Mouse (Mus musculus): ENCODE results near the gene Cdc42ep2. TPM values are rescaled to one million over a fixed set of nuclear protein-coding genes. Genes with fewer than 3 reads are reported as not detected.

The Cdc42ep2 gene
- polyA plus RNA-seq, 1 experiment from 2014 or later = 12.3 TPM

- ATAC-seq (ENCODE audit: low FRiP score, low TSS enrichment) = no peak
- Histone ChIP-seq H3K36me3 (ENCODE audit: control insufficient read depth, insufficient read depth, low read length) (no peaks in the 10 kb centered on the region), H3K4me3 (replicated peaks; ENCODE audit: low read depth, low read length) (no peak overlapping the region), H3K9me3 (ENCODE audit: control insufficient read depth, low read length) (no peaks in the 10 kb centered on the region), H3K27ac (replicated peaks; ENCODE audit: low read depth, low read length) (no peak overlapping the region), H3K4me1 (ENCODE audit: control insufficient read depth, insufficient read depth, low read length) (peaks cover 9% of the 10 kb centered on the region), H3K4me2 (ENCODE audit: low read length) (no peak overlapping the region), H3K27me3 (ENCODE audit: control insufficient read depth, insufficient read depth, low read length) (no peaks in the 10 kb centered on the region), H3K9ac (replicated peaks; ENCODE audit: low read length) (no peak overlapping the region)
- DNase-seq = no peak
- WGBS = 79% methylated on average over 7 of the region's 7 CpGs
Measured at GRCm38 (mm10) chr19:5878362-5878722, 46.3 kb downstream of the Cdc42ep2 start.

- 46% methylated on average over 15 of the region's 15 CpGs for WGBS
- peak; percentile 81 for DNase-seq
- Histone ChIP-seq H3K9ac (replicated peaks; ENCODE audit: low read length) (no peak within 1 kb of the TSS; the same call in 1 of the 2 replicates), H3K4me2 (ENCODE audit: low read length) (peak within 1 kb of the TSS; percentile 10; the same call in 1 of the 2 replicates), H3K36me3 (ENCODE audit: control insufficient read depth, insufficient read depth, low read length) (no peaks in the 10 kb centered on the region), H3K4me1 (ENCODE audit: control insufficient read depth, insufficient read depth, low read length) (peaks cover 9% of the 10 kb centered on the region), H3K27ac (replicated peaks; ENCODE audit: low read depth, low read length) (0 out of 2 replicates have a peak within 1 kb of the TSS, but pooled peaks have one; percentile 21), H3K9me3 (ENCODE audit: control insufficient read depth, low read length) (no peaks in the 10 kb centered on the region), H3K4me3 (replicated peaks; ENCODE audit: low read depth, low read length) (no peak within 1 kb of the TSS), H3K27me3 (ENCODE audit: control insufficient read depth, insufficient read depth, low read length) (no peaks in the 10 kb centered on the region)
- no peak for ATAC-seq (ENCODE audit: low FRiP score, low TSS enrichment)
Measured at GRCm38 (mm10) chr19:5877618-5878361, 46.8 kb downstream of the Cdc42ep2 start, which contains the start of gene Slc25a45. Slc25a45 (plus strand) TSS chr19:5877808.

DNA sequence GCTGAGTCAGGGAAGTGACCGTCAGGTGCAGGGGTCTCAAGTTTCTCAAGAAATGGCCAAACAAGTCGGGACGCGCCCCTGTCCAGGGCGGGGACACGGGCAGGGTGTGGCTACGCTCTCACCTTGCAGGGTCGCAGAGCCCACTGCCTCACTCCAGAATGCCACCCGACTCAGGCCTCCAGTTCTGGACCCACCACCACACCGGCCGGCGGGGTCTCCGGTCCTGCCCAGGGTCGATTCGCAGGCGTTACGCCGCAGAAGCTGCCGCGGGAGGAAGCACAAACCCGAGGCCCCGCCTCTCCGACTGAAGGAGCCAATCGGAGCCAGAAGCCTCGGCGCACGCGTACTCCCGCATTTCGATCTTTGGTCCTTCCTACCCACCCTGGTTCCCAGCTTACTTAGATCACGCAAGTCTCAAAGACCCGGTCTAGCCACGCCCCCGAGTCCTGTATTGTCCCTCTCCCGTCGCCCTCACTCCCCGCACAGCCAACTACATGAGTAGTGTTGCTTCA is 49.6 kb downstream of the Cdc42ep2 start, which contains the start of gene Frmd8:
Gene Frmd8, minus strand, starts transcription at position 306 of the 512 bp plus-strand sequence.
- peak within 1 kb of the TSS; percentile 77 for H3K9ac ChIP-seq (replicated peaks; ENCODE audit: low read length)
- H3K4me2 ChIP-seq (ENCODE audit: low read length) = peak within 1 kb of the TSS; percentile 90
- peaks cover 7% of the 10 kb centered on the region; the same call in 1 of the 2 replicates for H3K36me3 ChIP-seq (ENCODE audit: control insufficient read depth, insufficient read depth, low read length)
- peak within 1 kb of the TSS; percentile 50 for H3K27ac ChIP-seq (replicated peaks; ENCODE audit: low read depth, low read length)
- no peaks in the 10 kb centered on the region for H3K27me3 ChIP-seq (ENCODE audit: control insufficient read depth, insufficient read depth, low read length)
- peaks cover 9% of the 10 kb centered on the region for H3K4me1 ChIP-seq (ENCODE audit: control insufficient read depth, insufficient read depth, low read length)
- WGBS = under 1% methylated on average over 37 of the region's 37 CpGs
- no peaks in the 10 kb centered on the region for H3K9me3 ChIP-seq (ENCODE audit: control insufficient read depth, low read length)
- ATAC-seq (ENCODE audit: low FRiP score, low TSS enrichment) (peak; percentile 90), DNase-seq (peak; percentile 98)
- peak within 1 kb of the TSS; percentile 75 for H3K4me3 ChIP-seq (replicated peaks; ENCODE audit: low read depth, low read length)

GRCm38 (mm10) chr19:5874391-5874968 is 50.1 kb downstream of the Cdc42ep2 start:
- WGBS = 9% methylated on average over 13 of the region's 13 CpGs
- ATAC-seq (ENCODE audit: low FRiP score, low TSS enrichment) = peak; percentile 14; the same call in 1 of the 2 replicates
- Histone ChIP-seq H3K27ac (replicated peaks; ENCODE audit: low read depth, low read length) (no peak overlapping the region; the same call in 1 of the 2 replicates), H3K4me1 (ENCODE audit: control insufficient read depth, insufficient read depth, low read length) (peaks cover 9% of the 10 kb centered on the region), H3K27me3 (ENCODE audit: control insufficient read depth, insufficient read depth, low read length) (no peaks in the 10 kb centered on the region), H3K9me3 (ENCODE audit: control insufficient read depth, low read length) (no peaks in the 10 kb centered on the region), H3K9ac (replicated peaks; ENCODE audit: low read length) (peak overlapping the region; percentile 77), H3K4me3 (replicated peaks; ENCODE audit: low read depth, low read length) (peak overlapping the region; percentile 75), H3K36me3 (ENCODE audit: control insufficient read depth, insufficient read depth, low read length) (peaks cover 12% of the 10 kb centered on the region; the same call in 1 of the 2 replicates), H3K4me2 (ENCODE audit: low read length) (peak overlapping the region; percentile 90)
- no peak for DNase-seq

GRCm38 (mm10) chr19:5872931-5873556 is 51.6 kb downstream of the Cdc42ep2 start:
- Histone ChIP-seq H3K36me3 (ENCODE audit: control insufficient read depth, insufficient read depth, low read length) (peaks cover 25% of the 10 kb centered on the region), H3K9me3 (ENCODE audit: control insufficient read depth, low read length) (no peaks in the 10 kb centered on the region), H3K4me3 (replicated peaks; ENCODE audit: low read depth, low read length) (no peak overlapping the region), H3K27me3 (ENCODE audit: control insufficient read depth, insufficient read depth, low read length) (no peaks in the 10 kb centered on the region), H3K4me2 (ENCODE audit: low read length) (no peak overlapping the region), H3K27ac (replicated peaks; ENCODE audit: low read depth, low read length) (no peak overlapping the region), H3K4me1 (ENCODE audit: control insufficient read depth, insufficient read depth, low read length) (peaks cover 9% of the 10 kb centered on the region), H3K9ac (replicated peaks; ENCODE audit: low read length) (no peak overlapping the region)
- 90% methylated on average over 19 of the region's 19 CpGs for whole genome bisulfite sequencing
- no peak for DNase-seq
- no peak for ATAC-seq (ENCODE audit: low FRiP score, low TSS enrichment)

GRCm38 (mm10) chr19:5872528-5872927 is 52.1 kb downstream of the Cdc42ep2 start:
- Histone ChIP-seq H3K4me2 (ENCODE audit: low read length) (no peak overlapping the region), H3K27ac (replicated peaks; ENCODE audit: low read depth, low read length) (no peak overlapping the region), H3K9me3 (ENCODE audit: control insufficient read depth, low read length) (no peaks in the 10 kb centered on the region), H3K27me3 (ENCODE audit: control insufficient read depth, insufficient read depth, low read length) (no peaks in the 10 kb centered on the region), H3K36me3 (ENCODE audit: control insufficient read depth, insufficient read depth, low read length) (peaks cover 31% of the 10 kb centered on the region), H3K4me1 (ENCODE audit: control insufficient read depth, insufficient read depth, low read length) (peaks cover 9% of the 10 kb centered on the region), H3K9ac (replicated peaks; ENCODE audit: low read length) (no peak overlapping the region), H3K4me3 (replicated peaks; ENCODE audit: low read depth, low read length) (no peak overlapping the region)
- no peak for DNase-seq
- 95% methylated on average over 4 of the region's 4 CpGs for WGBS
- no peak for ATAC-seq (ENCODE audit: low FRiP score, low TSS enrichment)

- ATAC-seq (ENCODE audit: low FRiP score, low TSS enrichment) (no peak), DNase-seq (no peak)
- H3K27ac ChIP-seq (replicated peaks; ENCODE audit: low read depth, low read length) = 0 out of 2 replicates have a peak overlapping the region, but pooled peaks have one; percentile 32
- WGBS = 69% methylated on average over 6 of the region's 6 CpGs
- no peaks in the 10 kb centered on the region for H3K9me3 ChIP-seq (ENCODE audit: control insufficient read depth, low read length)
- H3K36me3 ChIP-seq (ENCODE audit: control insufficient read depth, insufficient read depth, low read length) = peaks cover 37% of the 10 kb centered on the region
- no peak overlapping the region; the same call in 1 of the 2 replicates for H3K9ac ChIP-seq (replicated peaks; ENCODE audit: low read length)
- H3K4me1 ChIP-seq (ENCODE audit: control insufficient read depth, insufficient read depth, low read length) = peaks cover 9% of the 10 kb centered on the region
- no peaks in the 10 kb centered on the region for H3K27me3 ChIP-seq (ENCODE audit: control insufficient read depth, insufficient read depth, low read length)
- no peak overlapping the region for H3K4me3 ChIP-seq (replicated peaks; ENCODE audit: low read depth, low read length)
- H3K4me2 ChIP-seq (ENCODE audit: low read length) = no peak overlapping the region
Measured at GRCm38 (mm10) chr19:5871683-5872082, 52.9 kb downstream of the Cdc42ep2 start.

- ATAC-seq (ENCODE audit: low FRiP score, low TSS enrichment) = no peak
- Histone ChIP-seq H3K27ac (replicated peaks; ENCODE audit: low read depth, low read length) (0 out of 2 replicates have a peak overlapping the region, but pooled peaks have one; percentile 32), H3K9ac (replicated peaks; ENCODE audit: low read length) (no peak overlapping the region; the same call in 1 of the 2 replicates)
Measured at GRCm38 (mm10) chr19:5871273-5871672, 53.3 kb downstream of the Cdc42ep2 start.

More at GRCm38 (mm10) chr19:5871273-5871672, 53.3 kb downstream of the Cdc42ep2 start:
- Histone ChIP-seq H3K36me3 (ENCODE audit: control insufficient read depth, insufficient read depth, low read length) (peaks cover 40% of the 10 kb centered on the region), H3K4me3 (replicated peaks; ENCODE audit: low read depth, low read length) (no peak overlapping the region), H3K4me2 (ENCODE audit: low read length) (no peak overlapping the region), H3K27me3 (ENCODE audit: control insufficient read depth, insufficient read depth, low read length) (no peaks in the 10 kb centered on the region), H3K9me3 (ENCODE audit: control insufficient read depth, low read length) (no peaks in the 10 kb centered on the region), H3K4me1 (ENCODE audit: control insufficient read depth, insufficient read depth, low read length) (peaks cover 9% of the 10 kb centered on the region)
- DNase-seq = peak; percentile 47
- 22% methylated on average over 7 of the region's 7 CpGs for WGBS

Data from midbrain, embryonic 14.5 days (tissue).